In genomic region chr1:3094910-3095309, GRCm38 (mm10) we compare ENCODE assay signal across 18 mouse cellular contexts.
DNase-seq lines count a peak whose midpoint lies in the region; ATAC-seq lines count a peak whose summit lies in the region.
"Had no signal": no experiment of that assay in that cellular context is flagged by ENCODE, and none has a peak within 500 bp of the region (broad histone marks: within the 10 kb centered on the region; RNA-seq: fewer than 3 reads in every experiment).

No protein-coding gene starts in this region.

- H3K4me3 ChIP-seq in forebrain, embryonic 11.5 days (ENCODE audit: low read depth, low read length), result no peak overlapping the region
- H3K4me3 ChIP-seq in forebrain, embryonic 10.5 days, result no peak overlapping the region
- no peak overlapping the region for H3K4me3 ChIP-seq in forebrain, embryonic 14.5 days (ENCODE audit: low read depth, low read length)
- H3K4me3 ChIP-seq: gastrocnemius, adult 2 months; heart, embryonic 13.5 days; left cerebral cortex, adult 2 months; megakaryocyte, embryonic 14.5 days; neural tube, embryonic 12.5 days had no signal

- H3K27ac ChIP-seq in forebrain, embryonic 11.5 days (ENCODE audit: low read depth, low read length), result no peak overlapping the region
- no peak overlapping the region for H3K27ac ChIP-seq in forebrain, embryonic 10.5 days
- no peak overlapping the region for H3K27ac ChIP-seq in forebrain, embryonic 14.5 days (ENCODE audit: low read depth, low read length)
- H3K27ac ChIP-seq: gastrocnemius, adult 2 months; heart, embryonic 13.5 days; left cerebral cortex, adult 2 months; neural tube, embryonic 12.5 days had no signal

- no peak overlapping the region for H3K4me2 ChIP-seq in forebrain, embryonic 11.5 days (ENCODE audit: low read depth, low read length, severe bottlenecking)
- no peak overlapping the region for H3K4me2 ChIP-seq in forebrain, embryonic 14.5 days (ENCODE audit: low read length)
- H3K4me2 ChIP-seq: heart, embryonic 13.5 days; neural tube, embryonic 12.5 days had no signal

- H3K36me3 ChIP-seq in forebrain, embryonic 11.5 days (ENCODE audit: control insufficient read depth, insufficient read depth, low read length), result no peaks in the 10 kb centered on the region
- H3K36me3 ChIP-seq in forebrain, embryonic 10.5 days (replicated peaks), result no peaks in the 10 kb centered on the region
- no peaks in the 10 kb centered on the region for H3K36me3 ChIP-seq in forebrain, embryonic 14.5 days (ENCODE audit: control insufficient read depth, insufficient read depth, low read length)
- H3K36me3 ChIP-seq: heart, embryonic 13.5 days; neural tube, embryonic 12.5 days had no signal

- no peak overlapping the region for H3K9ac ChIP-seq in forebrain, embryonic 11.5 days (ENCODE audit: low read length)
- no peak overlapping the region for H3K9ac ChIP-seq in forebrain, embryonic 14.5 days (ENCODE audit: low read length)
- H3K9ac ChIP-seq: heart, embryonic 13.5 days; neural tube, embryonic 12.5 days had no signal

- no peak for DNase-seq in forebrain, embryonic 11.5 days (ENCODE audit: low spot score)
- no peak for DNase-seq in forebrain, embryonic 10.5 days (ENCODE audit: extremely low spot score, low spot score)
- DNase-seq in layer of hippocampus, postnatal 14 days (ENCODE audit: low spot score in 2 of 2), result peak; percentile 1 to 2
- DNase-seq in layer of hippocampus, postnatal 25 days (ENCODE audit: extremely low spot score in 1 of 2, low spot score in 1 of 2), result no peak
- peak; percentile 95 for DNase-seq in Muller cell, postnatal 12 days (ENCODE audit: inconsistent ontology term)
- peak; percentile 95 for DNase-seq in forebrain, embryonic 14.5 days (ENCODE audit: low spot score)
- DNase-seq in adrenal gland, adult 8-10 months, result no peak
- no peak for DNase-seq in kidney, adult 11 months
- DNase-seq: adrenal gland, postnatal 25 days; cerebellum, adult 9-11 months; gastrocnemius, adult 2 months; heart, postnatal 36 days; lung, postnatal 14 days; thymus, adult 2 months had no signal

- peak; percentile 77 for ATAC-seq in forebrain, embryonic 11.5 days (replicated peaks; ENCODE audit: low FRiP score)
- peak; percentile 98 for ATAC-seq in forebrain, embryonic 14.5 days

- 50% methylated on average over 1 of the region's 1 CpGs for WGBS in forebrain, embryonic 11.5 days
- WGBS in forebrain, embryonic 10.5 days, result 71% methylated on average over 1 of the region's 1 CpGs
- 3% methylated on average over 1 of the region's 1 CpGs for WGBS in forebrain, embryonic 14.5 days

- H3K4me1 ChIP-seq in forebrain, embryonic 11.5 days (replicated peaks; ENCODE audit: control insufficient read depth, insufficient read depth, low read length), result no peaks in the 10 kb centered on the region
- H3K4me1 ChIP-seq in forebrain, embryonic 10.5 days, result peaks cover 6% of the 10 kb centered on the region
- H3K4me1 ChIP-seq in forebrain, embryonic 14.5 days (ENCODE audit: control insufficient read depth, insufficient read depth, low read length), result no peaks in the 10 kb centered on the region; the same call in 1 of the 2 replicates
- H3K4me1 ChIP-seq: heart, embryonic 13.5 days; megakaryocyte, embryonic 14.5 days; neural tube, embryonic 12.5 days had no signal

- no peaks in the 10 kb centered on the region for H3K27me3 ChIP-seq in forebrain, embryonic 11.5 days (ENCODE audit: control insufficient read depth, insufficient read depth, low read length)
- H3K27me3 ChIP-seq in forebrain, embryonic 10.5 days (ENCODE audit: poor library complexity, severe bottlenecking), result no peaks in the 10 kb centered on the region
- no peaks in the 10 kb centered on the region for H3K27me3 ChIP-seq in forebrain, embryonic 14.5 days (replicated peaks; ENCODE audit: control insufficient read depth, insufficient read depth, low read length)
- H3K27me3 ChIP-seq: heart, embryonic 13.5 days; megakaryocyte, embryonic 14.5 days; neural tube, embryonic 12.5 days had no signal

- H3K9me3 ChIP-seq in forebrain, embryonic 11.5 days (ENCODE audit: control insufficient read depth, low read length), result no peaks in the 10 kb centered on the region
- no peaks in the 10 kb centered on the region for H3K9me3 ChIP-seq in forebrain, embryonic 10.5 days
- no peaks in the 10 kb centered on the region for H3K9me3 ChIP-seq in forebrain, embryonic 14.5 days (replicated peaks; ENCODE audit: control insufficient read depth, low read length)
- H3K9me3 ChIP-seq: heart, embryonic 13.5 days; megakaryocyte, embryonic 14.5 days; neural tube, embryonic 12.5 days had no signal

Comparison
In these comparisons a context has a peak if more than half of its experiments do, and no peak if none do; other contexts are left out.
1. DNase-seq: peak in layer of hippocampus, postnatal 14 days (2 of 2), Muller cell, postnatal 12 days (single experiment) and forebrain, embryonic 14.5 days (single experiment); none in forebrain, embryonic 11.5 days (single experiment), forebrain, embryonic 10.5 days (single experiment), layer of hippocampus, postnatal 25 days (0 of 2), adrenal gland, adult 8-10 months (single experiment) and kidney, adult 11 months (single experiment).